Mouse (Mus musculus): ENCODE measurements around the gene Klhl20. TPM values are rescaled to one million over a fixed set of nuclear protein-coding genes. Genes with fewer than 3 reads are reported as not detected.

The Klhl20 gene
- polyA plus RNA-seq, 1 experiment: 10.1 TPM

DNA sequence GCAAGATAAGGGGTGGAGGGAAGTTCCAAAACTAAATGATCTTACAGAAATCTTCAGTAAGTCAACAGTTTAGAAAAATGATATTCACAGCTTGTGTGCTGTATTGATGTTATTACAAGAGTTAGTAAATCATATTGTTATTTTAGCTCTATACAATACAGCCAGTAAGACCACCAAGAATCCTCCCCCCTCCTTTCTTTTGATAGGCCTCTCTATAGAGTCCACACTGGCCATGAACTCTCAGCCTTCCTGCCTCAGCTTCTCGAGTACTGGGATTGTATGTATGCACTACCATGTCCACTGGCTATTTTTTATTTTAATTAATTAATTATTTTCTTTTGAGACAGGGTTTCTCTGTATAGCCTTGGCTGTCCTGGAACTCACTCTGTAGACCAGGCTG lies 68.0 kb downstream of the Klhl20 start:
- no peaks in the 10 kb centered on the region for H3K36me3 ChIP-seq (ENCODE audit: control insufficient read depth, insufficient read depth)
- TF ChIP-seq TCF12 (IDR thresholded peaks at IDR 0.05; ENCODE audit: insufficient read depth, poor library complexity, severe bottlenecking) (no peak), SRF (IDR thresholded peaks at IDR 0.05; ENCODE audit: control insufficient read depth, insufficient read length, low read depth) (no peak), TCF3 (IDR thresholded peaks at IDR 0.05; ENCODE audit: insufficient read length, low read depth) (no peak), MAX (IDR thresholded peaks at IDR 0.05; ENCODE audit: low read depth) (no peak), POLR2AphosphoS2 (IDR thresholded peaks at IDR 0.05; ENCODE audit: insufficient read length, low read depth) (no peak)
- H3K4me2 ChIP-seq (ENCODE audit: low read depth): no peak overlapping the region
- no peaks in the 10 kb centered on the region for H3K79me2 ChIP-seq (ENCODE audit: control insufficient read depth, insufficient read depth)
- H3ac ChIP-seq (ENCODE audit: control insufficient read depth, insufficient read length): no peak overlapping the region
- no peaks in the 10 kb centered on the region for H3K27me3 ChIP-seq (ENCODE audit: control insufficient read depth, insufficient read depth, insufficient read length)
- H3K4me3 ChIP-seq: no peak overlapping the region

DNA sequence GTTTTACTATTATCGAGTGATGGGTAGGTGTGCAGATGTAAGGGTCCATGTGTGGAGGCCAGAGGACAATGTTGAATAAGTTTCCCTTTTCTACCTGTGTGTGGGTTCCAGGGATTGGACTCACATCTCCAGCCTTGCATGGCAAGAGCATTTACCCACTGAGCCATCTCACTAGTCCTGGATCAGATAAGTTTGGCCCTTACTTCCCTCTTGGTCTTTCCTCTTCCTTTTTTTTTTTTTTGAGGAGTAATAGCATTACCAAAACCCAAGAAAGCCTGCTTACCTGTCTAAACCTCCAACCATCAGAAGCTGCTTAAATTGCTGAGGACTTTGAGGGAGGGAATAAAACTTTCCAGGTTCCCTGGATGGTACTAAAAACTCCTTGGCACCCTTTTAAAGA lies 74.1 kb downstream of the Klhl20 start:
- no peak for TF ChIP-seq MYOD1 (IDR thresholded peaks at IDR 0.05; ENCODE audit: control insufficient read depth in 1 of 3, insufficient read length in 2 of 3, low read depth in 2 of 3)
- no peak for TF ChIP-seq SRF (IDR thresholded peaks at IDR 0.05; ENCODE audit: control insufficient read depth, insufficient read length, low read depth)
- no peak for TF ChIP-seq TCF3 (IDR thresholded peaks at IDR 0.05; ENCODE audit: insufficient read length, low read depth)
- no peak for TF ChIP-seq E2F4 (IDR thresholded peaks at IDR 0.05; ENCODE audit: insufficient read depth)
- no peak for TF ChIP-seq CEBPB (IDR thresholded peaks at IDR 0.05; ENCODE audit: insufficient read depth, poor library complexity, severe bottlenecking)
- TF ChIP-seq MAX (IDR thresholded peaks at IDR 0.05; ENCODE audit: low read depth): no peak
- no peak for TF ChIP-seq POLR2AphosphoS2 (IDR thresholded peaks at IDR 0.05; ENCODE audit: insufficient read length, low read depth)
- no peak for TF ChIP-seq POLR2A (IDR thresholded peaks at IDR 0.05; ENCODE audit: insufficient read length, low read depth)
- no peak for TF ChIP-seq MYOG (IDR thresholded peaks at IDR 0.05; ENCODE audit: control insufficient read depth in 1 of 3, insufficient read depth in 1 of 3, insufficient read length in 2 of 3, low read depth in 2 of 3)
- TF ChIP-seq TCF12 (IDR thresholded peaks at IDR 0.05; ENCODE audit: insufficient read depth, poor library complexity, severe bottlenecking): no peak
- TF ChIP-seq USF1 (IDR thresholded peaks at IDR 0.05; ENCODE audit: low read depth): no peak
- TF ChIP-seq REST (IDR thresholded peaks at IDR 0.05; ENCODE audit: insufficient read depth, insufficient read length): no peak
- Histone ChIP-seq H3K27me3 (ENCODE audit: control insufficient read depth, insufficient read depth, insufficient read length) (no peaks in the 10 kb centered on the region), H3K4me2 (ENCODE audit: low read depth) (no peak overlapping the region), H3K4me3 (no peak overlapping the region), H3ac (ENCODE audit: control insufficient read depth, insufficient read length) (no peak overlapping the region), H3K79me2 (ENCODE audit: control insufficient read depth, insufficient read depth) (no peaks in the 10 kb centered on the region), H3K36me3 (ENCODE audit: control insufficient read depth, insufficient read depth) (peaks cover 3% of the 10 kb centered on the region)

- TF ChIP-seq POLR2A (IDR thresholded peaks at IDR 0.05; ENCODE audit: insufficient read length, low read depth) (no peak), SRF (IDR thresholded peaks at IDR 0.05; ENCODE audit: control insufficient read depth, insufficient read length, low read depth) (no peak), REST (IDR thresholded peaks at IDR 0.05; ENCODE audit: insufficient read depth, insufficient read length) (no peak), TCF3 (IDR thresholded peaks at IDR 0.05; ENCODE audit: insufficient read length, low read depth) (no peak), E2F4 (IDR thresholded peaks at IDR 0.05; ENCODE audit: insufficient read depth) (no peak), CEBPB (IDR thresholded peaks at IDR 0.05; ENCODE audit: insufficient read depth, poor library complexity, severe bottlenecking) (no peak), POLR2AphosphoS2 (IDR thresholded peaks at IDR 0.05; ENCODE audit: insufficient read length, low read depth) (no peak), USF1 (IDR thresholded peaks at IDR 0.05; ENCODE audit: low read depth) (no peak), MYOG (IDR thresholded peaks at IDR 0.05; ENCODE audit: control insufficient read depth in 1 of 3, insufficient read depth in 1 of 3, insufficient read length in 2 of 3, low read depth in 2 of 3) (no peak), TCF12 (IDR thresholded peaks at IDR 0.05; ENCODE audit: insufficient read depth, poor library complexity, severe bottlenecking) (no peak)
- peaks cover 12% of the 10 kb centered on the region for H3K36me3 ChIP-seq (ENCODE audit: control insufficient read depth, insufficient read depth)
- no peak overlapping the region for H3K4me2 ChIP-seq (ENCODE audit: low read depth)
- H3K27me3 ChIP-seq (ENCODE audit: control insufficient read depth, insufficient read depth, insufficient read length): no peaks in the 10 kb centered on the region
- H3K79me2 ChIP-seq (ENCODE audit: control insufficient read depth, insufficient read depth): no peaks in the 10 kb centered on the region
- H3K4me3 ChIP-seq: no peak overlapping the region
- no peak overlapping the region for H3ac ChIP-seq (ENCODE audit: control insufficient read depth, insufficient read length)
Observed at GRCm38 (mm10) chr1:161046972-161047371, 84.3 kb downstream of the Klhl20 start.

DNA sequence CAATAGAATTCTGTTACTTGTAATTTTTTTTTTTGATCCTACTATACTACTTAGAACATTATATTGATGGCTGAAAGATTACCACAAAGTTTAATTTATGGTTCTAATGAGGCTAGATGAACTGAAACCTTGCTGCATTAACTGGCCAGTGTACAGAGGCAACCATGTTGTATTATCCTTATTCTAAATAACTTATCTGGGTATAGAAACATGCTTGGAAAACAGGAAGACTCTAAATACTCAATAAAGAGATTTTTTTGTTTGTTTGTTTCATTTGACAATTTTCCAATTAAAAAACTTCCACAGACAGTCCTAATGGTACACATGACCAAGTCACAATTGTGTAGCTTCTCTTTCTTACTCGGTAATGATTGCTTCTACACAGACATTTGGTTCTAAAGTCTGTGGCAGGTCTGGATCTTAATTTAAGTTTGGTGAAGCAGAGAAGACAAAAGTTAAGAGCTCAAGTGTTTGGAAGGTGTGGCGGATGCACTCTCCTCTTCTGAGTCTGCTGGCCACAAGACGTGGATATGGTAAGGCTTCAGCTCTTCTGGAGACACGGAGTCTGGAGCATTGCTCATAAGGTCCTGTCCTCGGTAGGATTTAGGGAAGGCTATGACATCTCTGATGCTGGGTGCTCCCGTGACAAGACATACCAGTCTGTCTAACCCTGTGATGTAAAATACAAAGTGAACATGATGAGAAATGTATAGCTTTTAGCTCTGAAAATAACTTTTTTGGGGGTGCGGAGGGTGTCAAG lies 89.9 kb downstream of the Klhl20 start:
- no peak overlapping the region for H3K4me2 ChIP-seq (ENCODE audit: low read depth)
- peaks cover 24% of the 10 kb centered on the region for H3K36me3 ChIP-seq (ENCODE audit: control insufficient read depth, insufficient read depth)
- no peaks in the 10 kb centered on the region for H3K27me3 ChIP-seq (ENCODE audit: control insufficient read depth, insufficient read depth, insufficient read length)
- H3ac ChIP-seq (ENCODE audit: control insufficient read depth, insufficient read length): no peak overlapping the region
- H3K79me2 ChIP-seq (ENCODE audit: control insufficient read depth, insufficient read depth): peaks cover 8% of the 10 kb centered on the region
- TF ChIP-seq TCF3 (IDR thresholded peaks at IDR 0.05; ENCODE audit: insufficient read length, low read depth) (no peak), TCF12 (IDR thresholded peaks at IDR 0.05; ENCODE audit: insufficient read depth, poor library complexity, severe bottlenecking) (no peak), E2F4 (IDR thresholded peaks at IDR 0.05; ENCODE audit: insufficient read depth) (no peak), CEBPB (IDR thresholded peaks at IDR 0.05; ENCODE audit: insufficient read depth, poor library complexity, severe bottlenecking) (no peak), SRF (IDR thresholded peaks at IDR 0.05; ENCODE audit: control insufficient read depth, insufficient read length, low read depth) (no peak), MAX (IDR thresholded peaks at IDR 0.05; ENCODE audit: low read depth) (no peak), POLR2AphosphoS2 (IDR thresholded peaks at IDR 0.05; ENCODE audit: insufficient read length, low read depth) (no peak), REST (IDR thresholded peaks at IDR 0.05; ENCODE audit: insufficient read depth, insufficient read length) (no peak), POLR2A (IDR thresholded peaks at IDR 0.05; ENCODE audit: insufficient read length, low read depth) (no peak), MYOG (IDR thresholded peaks at IDR 0.05; ENCODE audit: control insufficient read depth in 1 of 3, insufficient read depth in 1 of 3, insufficient read length in 2 of 3, low read depth in 2 of 3) (no peak), MYOD1 (IDR thresholded peaks at IDR 0.05; ENCODE audit: control insufficient read depth in 1 of 3, insufficient read length in 2 of 3, low read depth in 2 of 3) (no peak), USF1 (IDR thresholded peaks at IDR 0.05; ENCODE audit: low read depth) (no peak)
- no peak overlapping the region for H3K4me3 ChIP-seq
